Mouse (Mus musculus): ENCODE data around the gene Coro2b. TPM values are rescaled to one million over a fixed set of nuclear protein-coding genes. Genes with fewer than 3 reads are reported as not detected.

The Coro2b gene
- polyA plus RNA-seq, 1 experiment, result not detected

DNA sequence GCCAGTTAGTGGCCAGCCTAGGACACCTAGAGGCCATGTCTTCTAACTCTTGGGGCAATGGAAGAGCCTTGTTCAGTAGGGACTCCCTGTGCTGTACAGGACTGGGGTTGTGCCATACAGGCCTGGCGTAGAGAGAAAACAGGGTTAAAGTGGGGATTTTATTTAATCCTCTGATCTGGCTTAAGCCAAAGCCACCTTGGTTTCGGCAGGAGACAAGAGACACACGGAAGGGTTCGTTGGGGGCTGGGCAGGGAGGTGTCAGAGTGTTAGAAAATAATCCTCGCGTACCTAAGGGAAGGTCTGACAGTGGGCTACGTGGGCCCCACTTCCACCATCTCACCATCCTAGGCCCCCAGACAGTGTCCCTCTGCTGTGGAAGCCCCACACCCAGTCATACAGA, 2.2 kb downstream of the Coro2b start:
- H3K4me1 ChIP-seq (ENCODE audit: control insufficient read depth, insufficient read depth, low read length), result peaks cover 47% of the 10 kb centered on the region
- H3K4me3 ChIP-seq (ENCODE audit: insufficient read depth, low read depth, low read length), result no peak overlapping the region
- no peak for TF ChIP-seq POLR2A (IDR thresholded peaks at IDR 0.05; ENCODE audit: insufficient read depth, low read depth, low read length)
- no peak for TF ChIP-seq CTCF (IDR thresholded peaks at IDR 0.05; ENCODE audit: insufficient read depth, low read depth, low read length)
- 79% methylated on average over 7 of the region's 7 CpGs for WGBS
- no peak overlapping the region for H3K27ac ChIP-seq (ENCODE audit: insufficient read depth, low read depth, low read length)

DNA sequence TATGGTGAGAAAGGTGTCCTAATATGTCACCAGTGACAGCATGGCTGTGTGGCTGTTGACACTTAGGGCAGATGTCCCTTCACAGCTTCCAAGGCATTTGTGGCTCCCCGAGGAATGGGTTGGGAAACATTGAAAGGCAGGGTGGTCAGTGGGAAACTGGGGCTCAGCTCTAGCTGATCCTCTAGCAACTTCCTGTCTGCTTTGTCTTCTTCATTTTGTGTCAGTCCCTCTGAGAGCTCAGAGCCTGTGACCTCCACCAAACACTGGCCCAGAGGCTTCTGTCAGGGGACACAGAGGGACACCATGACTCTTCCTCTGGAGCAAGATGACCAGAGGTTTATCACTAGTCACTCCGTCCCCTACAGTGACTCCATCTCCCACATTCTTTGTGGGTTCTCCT, 2.7 kb downstream of the Coro2b start:
- Histone ChIP-seq H3K4me1 (ENCODE audit: control insufficient read depth, insufficient read depth, low read length) (peaks cover 52% of the 10 kb centered on the region), H3K4me3 (ENCODE audit: insufficient read depth, low read depth, low read length) (no peak overlapping the region), H3K27ac (ENCODE audit: insufficient read depth, low read depth, low read length) (no peak overlapping the region)
- WGBS, result 94% methylated on average over 2 of the region's 2 CpGs
- TF ChIP-seq POLR2A (IDR thresholded peaks at IDR 0.05; ENCODE audit: insufficient read depth, low read depth, low read length), result no peak
- TF ChIP-seq CTCF (IDR thresholded peaks at IDR 0.05; ENCODE audit: insufficient read depth, low read depth, low read length), result no peak

DNA sequence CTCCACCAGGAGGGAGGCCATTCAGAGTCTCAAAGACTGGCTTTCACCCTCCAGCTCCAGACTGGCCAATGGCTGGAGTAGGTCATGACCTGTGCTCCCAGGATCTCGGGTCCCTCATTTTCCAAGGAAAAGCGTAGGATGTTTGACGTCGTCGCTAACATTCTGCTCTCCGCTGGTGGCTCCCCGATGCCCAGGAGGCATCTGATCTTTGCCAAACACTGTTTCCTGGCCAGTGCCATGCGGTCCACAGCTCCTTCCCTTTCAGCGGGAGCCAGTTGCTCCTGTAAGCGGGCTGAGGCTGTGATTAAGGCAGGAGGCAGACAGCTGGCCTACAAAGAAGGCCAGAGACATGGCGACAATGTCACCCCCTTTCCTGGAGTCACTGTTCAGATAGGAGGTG, 4.0 kb downstream of the Coro2b start:
- WGBS, result 43% methylated on average over 11 of the region's 11 CpGs
- H3K27ac ChIP-seq (ENCODE audit: insufficient read depth, low read depth, low read length), result peak overlapping the region; percentile 89
- peaks cover 62% of the 10 kb centered on the region for H3K4me1 ChIP-seq (ENCODE audit: control insufficient read depth, insufficient read depth, low read length)
- no peak overlapping the region for H3K4me3 ChIP-seq (ENCODE audit: insufficient read depth, low read depth, low read length)
- TF ChIP-seq POLR2A (IDR thresholded peaks at IDR 0.05; ENCODE audit: insufficient read depth, low read depth, low read length), result no peak
- TF ChIP-seq CTCF (IDR thresholded peaks at IDR 0.05; ENCODE audit: insufficient read depth, low read depth, low read length), result no peak

DNA sequence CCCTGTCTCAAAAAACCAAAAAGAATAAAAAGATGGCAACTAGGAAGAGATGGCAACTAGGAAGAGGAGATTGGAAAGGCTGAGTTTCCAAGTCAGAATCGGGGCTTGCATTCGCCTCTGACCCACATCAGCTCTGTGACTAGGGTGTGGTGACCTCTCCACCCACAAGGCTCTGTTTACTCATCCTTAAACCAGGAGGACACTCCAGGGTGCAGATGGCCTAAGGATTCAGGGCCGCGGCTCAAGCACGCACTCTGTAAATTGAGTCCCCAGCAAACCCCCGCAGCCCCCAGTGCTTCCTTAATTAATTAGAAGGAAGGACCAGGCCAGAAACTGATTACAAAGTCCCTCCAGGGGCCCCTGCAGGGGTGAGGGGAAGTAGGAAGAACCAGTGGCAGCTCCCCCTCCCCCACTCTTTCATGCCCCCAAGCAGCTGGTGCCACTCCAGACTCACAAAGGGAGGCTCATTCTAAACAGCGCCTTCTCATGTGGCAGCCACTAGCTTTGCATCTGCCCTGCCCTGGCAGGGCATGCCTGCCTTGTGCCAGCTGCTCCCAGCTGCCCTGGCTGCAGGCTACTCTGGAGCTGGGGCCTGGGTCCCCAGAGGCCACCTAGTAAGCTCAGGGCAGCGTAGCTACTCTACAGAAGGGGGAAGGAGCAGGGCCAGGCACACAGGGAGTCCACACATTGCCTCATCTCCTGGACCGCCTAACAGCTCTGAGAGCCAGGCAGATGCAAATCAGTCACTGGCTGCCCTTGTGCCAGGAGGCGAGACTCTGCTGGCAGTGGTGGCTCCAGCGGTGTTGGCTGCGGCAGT, 5.2 kb downstream of the Coro2b start:
- WGBS, result 35% methylated on average over 12 of the region's 12 CpGs
- Histone ChIP-seq H3K27ac (ENCODE audit: insufficient read depth, low read depth, low read length) (peak overlapping the region; percentile 89), H3K4me3 (ENCODE audit: insufficient read depth, low read depth, low read length) (no peak overlapping the region), H3K4me1 (ENCODE audit: control insufficient read depth, insufficient read depth, low read length) (peaks cover 62% of the 10 kb centered on the region)
- TF ChIP-seq POLR2A (IDR thresholded peaks at IDR 0.05; ENCODE audit: insufficient read depth, low read depth, low read length) (no peak), CTCF (IDR thresholded peaks at IDR 0.05; ENCODE audit: insufficient read depth, low read depth, low read length) (no peak)

DNA sequence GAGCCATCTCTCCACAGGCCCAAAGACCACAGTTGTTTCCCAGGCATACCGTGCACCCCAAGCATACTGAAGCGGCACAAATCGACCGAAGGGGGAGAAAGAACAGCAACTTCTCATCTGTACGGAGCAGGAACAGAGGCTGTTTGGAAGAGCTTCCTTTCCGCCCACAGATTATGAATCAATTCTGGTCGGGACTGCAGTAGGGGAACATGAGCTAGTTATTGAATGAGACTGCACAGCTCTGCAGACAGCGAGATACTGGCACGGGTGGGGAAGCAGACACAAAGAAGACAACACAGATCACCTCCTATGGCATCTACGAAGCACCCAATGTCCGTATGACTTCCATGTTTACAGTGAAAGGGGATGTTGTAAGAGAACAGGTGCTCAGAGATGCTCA, 8.3 kb downstream of the Coro2b start:
- TF ChIP-seq POLR2A (IDR thresholded peaks at IDR 0.05; ENCODE audit: insufficient read depth, low read depth, low read length), result no peak
- no peak for TF ChIP-seq CTCF (IDR thresholded peaks at IDR 0.05; ENCODE audit: insufficient read depth, low read depth, low read length)
- Histone ChIP-seq H3K4me1 (ENCODE audit: control insufficient read depth, insufficient read depth, low read length) (peaks cover 73% of the 10 kb centered on the region), H3K27ac (ENCODE audit: insufficient read depth, low read depth, low read length) (peak overlapping the region; percentile 66), H3K4me3 (ENCODE audit: insufficient read depth, low read depth, low read length) (no peak overlapping the region)
- WGBS, result 26% methylated on average over 11 of the region's 11 CpGs

DNA sequence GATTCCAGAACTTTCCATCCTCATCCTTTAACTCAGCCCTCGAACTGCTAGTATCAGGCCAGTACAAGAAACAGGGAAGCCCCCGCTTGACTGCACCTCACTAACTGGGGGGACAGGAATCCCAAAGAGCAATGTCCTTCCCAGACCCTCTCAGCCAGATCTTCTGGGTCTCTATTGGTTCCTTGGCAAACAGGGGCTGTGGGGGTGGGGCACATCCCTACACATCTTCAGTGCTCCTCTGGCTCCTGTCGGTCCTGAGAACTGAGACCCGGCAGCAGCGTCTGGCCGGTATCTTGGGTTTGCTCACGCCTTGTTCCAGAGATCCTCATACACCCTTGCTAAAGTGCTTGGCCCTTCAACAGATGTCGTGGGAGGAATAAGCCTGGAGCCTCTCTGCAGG, 10.0 kb downstream of the Coro2b start:
- TF ChIP-seq POLR2A (IDR thresholded peaks at IDR 0.05; ENCODE audit: insufficient read depth, low read depth, low read length) (no peak), CTCF (IDR thresholded peaks at IDR 0.05; ENCODE audit: insufficient read depth, low read depth, low read length) (no peak)
- Histone ChIP-seq H3K4me1 (ENCODE audit: control insufficient read depth, insufficient read depth, low read length) (peaks cover 74% of the 10 kb centered on the region), H3K27ac (ENCODE audit: insufficient read depth, low read depth, low read length) (peak overlapping the region; percentile 59), H3K4me3 (ENCODE audit: insufficient read depth, low read depth, low read length) (no peak overlapping the region)
- 48% methylated on average over 8 of the region's 8 CpGs for WGBS

DNA sequence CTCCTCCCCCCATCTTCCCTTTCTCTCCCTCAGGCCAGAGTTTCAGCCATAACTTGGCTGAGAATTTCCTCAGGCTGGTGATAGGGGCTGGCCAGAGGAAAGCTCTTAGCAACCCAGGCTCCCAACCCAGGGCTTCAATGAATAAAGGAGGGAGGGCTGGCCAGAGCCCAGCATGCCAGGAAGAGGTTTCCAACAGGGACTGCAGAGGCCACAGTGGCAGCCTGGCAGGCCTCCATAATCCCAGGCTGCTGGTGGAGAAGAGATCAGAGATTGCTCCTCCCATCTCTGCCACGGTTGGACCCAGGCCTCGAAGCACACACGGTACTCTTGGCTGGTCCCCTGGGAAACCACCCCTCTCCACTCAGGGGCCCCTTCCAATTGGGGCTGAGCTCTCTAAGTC, 10.4 kb downstream of the Coro2b start:
- 26% methylated on average over 3 of the region's 3 CpGs for WGBS
- Histone ChIP-seq H3K27ac (ENCODE audit: insufficient read depth, low read depth, low read length) (peak overlapping the region; percentile 59), H3K4me3 (ENCODE audit: insufficient read depth, low read depth, low read length) (no peak overlapping the region), H3K4me1 (ENCODE audit: control insufficient read depth, insufficient read depth, low read length) (peaks cover 74% of the 10 kb centered on the region)
- TF ChIP-seq CTCF (IDR thresholded peaks at IDR 0.05; ENCODE audit: insufficient read depth, low read depth, low read length) (no peak), POLR2A (IDR thresholded peaks at IDR 0.05; ENCODE audit: insufficient read depth, low read depth, low read length) (no peak)

DNA sequence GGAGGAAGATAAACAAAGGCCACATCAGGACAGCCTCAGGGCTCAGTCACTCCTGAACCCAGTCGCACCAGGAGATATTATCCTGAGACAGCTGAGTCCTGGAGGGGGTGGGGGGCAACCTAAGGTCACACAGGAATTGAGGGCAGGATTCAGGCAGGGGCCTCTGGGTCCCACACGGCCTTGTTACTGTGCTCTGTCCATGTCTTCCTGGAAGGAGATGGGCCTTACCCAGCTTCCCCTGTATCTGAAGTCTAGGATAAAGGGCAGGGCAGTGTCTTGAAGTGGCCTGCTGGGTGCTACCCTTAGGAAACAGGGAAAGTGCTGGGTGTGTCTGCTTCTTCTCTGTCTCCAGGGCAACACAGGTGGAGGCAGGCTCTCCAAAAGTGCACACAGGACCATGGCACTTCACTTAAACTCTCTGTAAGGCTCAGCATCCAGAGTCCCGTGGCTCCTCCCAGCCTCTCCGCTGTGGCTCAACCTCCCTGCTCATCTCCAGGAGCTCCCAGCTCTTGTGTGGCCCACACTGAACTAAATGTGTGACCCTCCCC, 12.0 kb downstream of the Coro2b start:
- Histone ChIP-seq H3K4me1 (ENCODE audit: control insufficient read depth, insufficient read depth, low read length) (peaks cover 83% of the 10 kb centered on the region), H3K27ac (ENCODE audit: insufficient read depth, low read depth, low read length) (no peak overlapping the region), H3K4me3 (ENCODE audit: insufficient read depth, low read depth, low read length) (no peak overlapping the region)
- TF ChIP-seq POLR2A (IDR thresholded peaks at IDR 0.05; ENCODE audit: insufficient read depth, low read depth, low read length) (no peak), CTCF (IDR thresholded peaks at IDR 0.05; ENCODE audit: insufficient read depth, low read depth, low read length) (no peak)
- WGBS, result 68% methylated on average over 4 of the region's 4 CpGs

DNA sequence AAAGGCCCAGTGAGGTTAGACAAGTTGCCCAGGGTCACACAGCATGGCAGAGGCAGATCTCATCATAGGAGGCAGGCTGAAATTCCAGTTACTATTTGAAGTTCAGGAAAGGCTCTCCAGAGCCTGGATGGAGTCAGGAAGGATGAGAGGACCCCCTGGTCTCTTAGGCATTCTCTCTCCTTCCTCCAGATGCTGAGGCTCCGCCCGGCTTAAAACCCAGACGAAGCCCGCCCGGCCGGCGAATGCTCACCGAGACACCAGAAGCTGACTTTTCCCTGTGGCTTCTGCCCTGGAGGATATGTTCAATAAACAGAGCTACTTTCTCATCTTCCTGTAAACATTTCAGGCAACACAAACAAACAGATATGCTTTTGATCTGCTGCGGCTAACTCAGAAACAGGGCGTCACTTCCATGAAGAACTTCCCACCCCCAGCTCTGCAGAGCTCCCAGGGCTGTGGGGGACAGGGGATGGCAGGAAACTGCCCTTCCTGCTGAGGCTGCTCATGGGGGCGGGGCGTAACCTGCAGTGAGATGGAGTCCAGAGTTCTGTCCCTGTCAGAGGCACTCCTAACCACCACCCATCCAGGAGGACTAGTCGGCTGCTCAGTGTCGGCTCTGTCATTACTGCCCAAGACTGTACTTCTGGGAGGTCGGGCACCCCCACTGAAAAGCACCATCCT, 13.9 kb downstream of the Coro2b start:
- H3K4me3 ChIP-seq (ENCODE audit: insufficient read depth, low read depth, low read length), result no peak overlapping the region
- H3K4me1 ChIP-seq (ENCODE audit: control insufficient read depth, insufficient read depth, low read length), result peaks cover 79% of the 10 kb centered on the region
- no peak for TF ChIP-seq POLR2A (IDR thresholded peaks at IDR 0.05; ENCODE audit: insufficient read depth, low read depth, low read length)
- no peak for TF ChIP-seq CTCF (IDR thresholded peaks at IDR 0.05; ENCODE audit: insufficient read depth, low read depth, low read length)
- H3K27ac ChIP-seq (ENCODE audit: insufficient read depth, low read depth, low read length), result 0 out of 2 replicates have a peak overlapping the region, but pooled peaks have one; percentile 20
- 61% methylated on average over 15 of the region's 15 CpGs for WGBS

Measured in olfactory bulb, adult 2 months (tissue).